Mouse (Mus musculus) megakaryocyte-erythroid progenitor cell, adult 5-6 weeks (primary cell): ENCODE results near the gene Vps29. TPM values are rescaled to one million over a fixed set of nuclear protein-coding genes. Genes with fewer than 3 reads are reported as not detected.

Experiments used
- ATAC-seq: replicated peaks from 2 replicates; pipeline ENCODE4 v1.8.0; 2016; ENCODE audit warnings: mild to moderate bottlenecking, inconsistent platforms; ENCODE audit not compliant: severe bottlenecking, poor library complexity, low FRiP score, low TSS enrichment
- total RNA-seq, 2 experiments: library from RNA; stranded (forward) in 1 of 2; stranded (reverse) in 1 of 2; fragments of 200-1000, 215-1000 nt in 1 of 2; fragments of >200 nt in 1 of 2; fragmentation: Nextera tagmentation in 1 of 2; gene quantifications; 2 replicates each; pipeline ENCODE4 v1.2.3; 2014 to 2017

Vps29 gene
- total RNA-seq, 2 experiments from 2014 or later: 45.5 to 86.2 TPM

DNA sequence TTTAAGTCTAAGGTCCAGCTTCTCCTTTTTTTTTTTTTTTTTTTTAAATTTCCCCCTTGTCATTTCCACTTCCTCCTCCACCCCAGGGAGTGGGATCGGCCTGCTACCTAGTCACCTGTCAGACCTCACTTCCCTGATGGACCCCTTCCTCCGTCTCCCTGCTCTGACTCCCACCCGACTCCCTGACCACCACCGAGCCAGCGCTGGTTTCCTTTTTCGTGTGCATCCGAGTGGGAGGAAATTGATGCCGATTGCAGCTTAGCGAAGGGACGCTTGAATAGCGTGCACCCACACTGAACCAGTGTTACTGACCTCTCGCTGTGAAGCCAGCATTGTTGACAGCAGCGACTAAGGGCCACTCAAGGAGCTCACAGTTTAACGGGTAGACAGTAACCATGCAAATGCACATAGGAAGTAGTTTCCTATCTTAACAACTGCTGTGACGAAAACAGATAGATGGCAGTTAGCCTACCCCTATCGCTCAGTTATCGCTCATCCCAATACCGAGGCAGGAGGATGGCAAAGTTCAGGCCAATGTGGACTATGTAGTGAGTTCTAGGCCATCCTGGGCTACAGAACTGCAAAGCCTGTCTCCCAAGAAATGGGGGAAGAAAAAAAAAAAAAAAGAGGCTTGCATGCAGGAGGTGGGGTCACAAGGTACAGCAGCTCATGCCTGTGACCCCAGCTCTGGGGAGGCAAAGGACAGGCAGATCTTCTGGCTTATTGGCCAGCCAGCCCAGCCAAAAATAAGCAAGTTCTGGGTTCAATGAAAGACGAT, 38.2 kb downstream of the Vps29 start:
- ATAC-seq: peak; percentile 39; the same call in 1 of the 2 replicates

DNA sequence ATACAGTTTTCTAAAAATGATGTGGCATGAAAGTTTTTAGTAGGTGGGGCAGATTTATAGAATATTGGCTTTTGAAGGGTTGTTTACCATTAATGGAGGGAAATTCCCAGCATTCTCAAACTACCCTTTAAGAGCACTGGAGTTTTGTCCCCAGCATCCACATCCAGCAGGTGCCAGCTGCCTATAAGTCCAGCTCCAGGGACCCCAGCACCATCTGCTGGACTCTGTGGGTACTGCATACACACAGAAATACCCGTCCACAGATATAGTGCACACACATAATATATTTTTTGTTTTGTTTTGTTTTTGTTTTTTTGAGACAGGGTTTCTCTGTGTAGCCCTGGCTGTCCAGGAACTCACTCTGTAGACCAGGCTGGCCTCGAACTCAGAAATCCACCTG, 39.7 kb downstream of the Vps29 start:
- peak; percentile 64 for ATAC-seq

- ATAC-seq: no peak
These were observed 42.6 kb downstream of the Vps29 start for GRCm38 (mm10) chr5:122396791-122397190.

DNA sequence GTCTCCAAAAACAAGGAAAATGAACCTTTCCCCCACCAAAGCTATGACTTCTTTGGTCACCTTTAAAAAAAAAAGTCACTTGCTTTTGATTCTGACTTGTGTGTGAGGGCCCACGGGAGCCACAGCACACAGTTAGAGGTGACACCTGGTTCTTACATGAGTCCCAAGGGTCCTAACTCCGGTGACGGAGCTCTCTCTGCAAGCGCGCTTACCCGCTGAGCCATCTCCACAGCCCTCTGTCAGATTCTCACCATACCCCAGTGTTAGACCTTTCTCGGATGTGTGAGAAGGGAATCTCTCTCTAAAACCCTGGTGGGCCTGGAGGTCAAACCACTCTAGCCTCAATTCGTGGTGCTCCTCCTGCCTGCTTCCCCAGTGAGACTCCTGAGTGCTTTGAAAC, 43.3 kb downstream of the Vps29 start:
- ATAC-seq: no peak

GRCm38 (mm10) chr5:122399871-122400270, 45.7 kb downstream of the Vps29 start:
- no peak for ATAC-seq

- ATAC-seq: no peak
These were observed 46.6 kb downstream of the Vps29 start for GRCm38 (mm10) chr5:122400628-122401302.

- ATAC-seq: peak; percentile 67
These were observed 47.1 kb downstream of the Vps29 start for GRCm38 (mm10) chr5:122401303-122401640.

DNA sequence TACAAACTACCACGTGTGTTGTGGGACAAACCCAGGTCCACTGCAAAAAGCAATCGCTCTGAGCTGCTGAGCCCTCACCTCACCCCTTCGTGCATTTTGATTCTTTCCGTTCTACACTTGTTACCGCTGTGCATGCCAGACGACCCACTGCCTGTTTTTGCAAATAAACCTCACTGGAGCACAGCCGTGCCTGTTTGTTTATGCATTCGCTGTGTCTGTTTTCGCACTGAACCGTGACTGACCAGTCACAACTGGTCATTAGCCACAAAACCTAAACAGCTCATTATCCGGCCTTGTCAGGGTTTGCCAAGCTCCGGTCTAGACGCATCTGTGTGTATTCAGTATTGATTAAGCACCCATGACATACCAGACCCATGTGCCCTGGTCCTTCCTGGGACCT, 48.0 kb downstream of the Vps29 start:
- ATAC-seq: no peak

DNA sequence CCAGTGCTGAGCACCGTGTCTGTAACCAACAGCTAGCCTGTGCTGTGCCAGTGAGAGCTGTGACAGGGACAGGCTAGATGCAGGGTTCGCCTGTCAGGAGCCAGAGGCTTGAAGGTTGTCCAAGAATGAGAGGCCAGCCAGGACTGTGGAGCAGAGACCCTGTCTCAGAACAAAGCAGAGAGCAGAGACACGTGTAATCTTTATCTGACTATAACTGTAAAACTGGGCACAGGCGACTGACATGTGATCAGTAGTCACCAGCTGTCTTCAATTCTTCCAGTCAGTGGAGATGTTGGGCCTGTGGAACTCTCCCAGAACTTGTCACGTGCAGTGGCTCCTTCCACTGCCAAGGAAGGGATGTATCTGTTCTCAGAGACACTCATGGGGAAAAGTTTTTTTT, 48.6 kb downstream of the Vps29 start:
- no peak for ATAC-seq

DNA sequence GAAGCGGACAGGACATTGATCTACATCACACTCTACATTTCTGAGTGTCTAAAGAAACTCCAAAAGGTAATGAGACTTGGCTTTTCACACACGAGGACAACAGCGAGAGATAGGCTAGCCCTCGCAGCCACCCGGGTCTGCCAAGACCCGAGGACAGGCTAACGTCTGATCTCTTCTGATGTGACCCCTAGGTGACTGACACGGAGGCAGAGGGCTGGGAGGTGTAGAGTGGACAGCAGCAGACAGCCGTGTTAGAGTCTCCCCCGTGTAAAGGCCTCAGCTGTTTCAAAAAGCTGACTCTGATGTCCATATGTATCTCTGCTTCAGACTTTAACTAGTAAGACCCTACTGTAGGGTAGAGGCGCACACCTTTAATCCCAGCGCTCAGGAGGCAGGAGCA, 49.2 kb downstream of the Vps29 start:
- ATAC-seq: no peak

DNA sequence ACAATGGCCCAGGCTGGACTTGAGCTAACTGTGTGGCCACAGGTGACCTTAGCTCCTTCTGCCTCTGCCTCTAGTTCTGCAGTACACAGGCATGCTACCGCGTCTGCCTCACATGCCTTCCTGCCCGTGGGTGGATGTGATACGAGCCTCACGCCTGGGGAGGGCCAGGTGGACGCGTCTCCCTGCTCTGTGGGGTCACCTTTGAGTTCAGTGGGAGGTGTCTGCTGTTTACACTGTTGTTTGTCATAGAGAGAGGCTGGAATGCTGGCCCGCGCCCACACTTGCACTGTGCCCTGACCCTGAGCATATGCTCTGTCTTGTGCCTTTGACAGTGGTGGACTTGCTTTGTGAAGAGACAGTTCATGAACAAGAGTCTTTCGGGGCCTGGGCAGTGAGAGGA, 51.4 kb downstream of the Vps29 start:
- 0 out of 2 replicates have a peak, but pooled peaks have one; percentile 12 for ATAC-seq

- no peak for ATAC-seq
These were observed 55.8 kb downstream of the Vps29 start for GRCm38 (mm10) chr5:122409692-122410645.

DNA sequence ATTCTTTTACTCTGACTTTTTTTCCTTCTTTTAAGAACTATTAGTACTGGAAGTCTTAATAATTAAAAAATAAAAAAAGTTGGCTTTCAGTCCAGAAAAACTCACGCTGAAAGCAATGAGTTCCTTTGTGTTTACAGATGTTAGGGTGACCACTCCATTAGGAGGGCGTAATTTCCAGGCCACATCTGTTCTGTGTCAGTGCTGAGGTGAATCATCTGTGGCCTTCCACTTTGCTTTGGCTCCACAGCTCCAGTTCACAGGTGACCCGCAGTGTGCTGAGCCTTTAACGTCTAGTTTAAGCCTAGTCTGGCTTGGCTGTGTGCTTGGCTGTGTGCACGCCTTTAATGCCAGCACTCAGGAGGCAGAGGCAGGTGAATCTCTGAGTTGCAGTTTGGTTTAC, 57.7 kb downstream of the Vps29 start:
- no peak for ATAC-seq

- ATAC-seq: no peak
These were observed 58.7 kb downstream of the Vps29 start for GRCm38 (mm10) chr5:122412826-122413225.

DNA sequence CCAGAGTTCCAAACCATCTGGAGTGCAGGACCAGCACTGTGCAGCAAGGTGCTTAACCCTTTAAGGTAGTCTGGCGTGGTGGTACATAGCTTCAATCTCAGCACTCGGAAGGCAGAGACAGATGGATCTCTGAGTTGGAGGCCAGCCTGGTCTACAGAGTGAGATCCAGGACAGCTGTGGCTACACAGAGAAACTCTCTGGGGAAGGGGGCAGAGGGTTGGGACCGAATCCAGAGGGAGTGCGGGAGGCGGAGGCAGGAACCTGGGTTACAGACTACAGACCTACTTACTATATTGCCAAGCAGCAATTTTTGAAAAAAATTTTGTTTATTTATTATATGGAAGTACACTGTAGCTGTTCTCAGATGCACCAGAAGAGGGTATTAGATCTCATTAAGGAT, 60.2 kb downstream of the Vps29 start:
- no peak for ATAC-seq

Other genes with a start within 250 kb of the Vps29 start
- 0.96 and 1.4 TPM in 2 replicates for gene Ccdc63, start 213.5 kb upstream of the Vps29 start, total RNA-seq (2014; fragmentation: Nextera tagmentation)
- not detected in 2 replicates for gene Ccdc63, start 213.5 kb upstream of the Vps29 start, total RNA-seq (2017)
- gene Ppp1cc, start 196.1 kb upstream of the Vps29 start, total RNA-seq (2014; fragmentation: Nextera tagmentation): 375 and 380 TPM in 2 replicates
- 229 and 230 TPM in 2 replicates for gene Ppp1cc, start 196.1 kb upstream of the Vps29 start, total RNA-seq (2017)
- 1.4 and 11.2 TPM in 2 replicates for gene Hvcn1, start 147.6 kb upstream of the Vps29 start, total RNA-seq (2014; fragmentation: Nextera tagmentation)
- gene Hvcn1, start 147.6 kb upstream of the Vps29 start, total RNA-seq (2017): 0.38 and 1.4 TPM in 2 replicates
- 7.6 and 10.4 TPM in 2 replicates for gene Tctn1, start 89.9 kb upstream of the Vps29 start, total RNA-seq (2014; fragmentation: Nextera tagmentation)
- gene Tctn1, start 89.9 kb upstream of the Vps29 start, total RNA-seq (2017): 2.5 and 4.2 TPM in 2 replicates
- 14.4 and 15.5 TPM in 2 replicates for gene Pptc7, start 70.0 kb upstream of the Vps29 start, total RNA-seq (2014; fragmentation: Nextera tagmentation)
- 10.4 and 11.3 TPM in 2 replicates for gene Pptc7, start 70.0 kb upstream of the Vps29 start, total RNA-seq (2017)
- 11.4 and 16.2 TPM in 2 replicates for gene Rad9b, start 136 bp upstream of the Vps29 start, total RNA-seq (2014; fragmentation: Nextera tagmentation)
- gene Rad9b, start 136 bp upstream of the Vps29 start, total RNA-seq (2017): 7.5 and 11.7 TPM in 2 replicates
- 61.2 and 93.3 TPM in 2 replicates for gene Gpn3, start 17.5 kb downstream of the Vps29 start, total RNA-seq (2014; fragmentation: Nextera tagmentation)
- 61.5 and 75.8 TPM in 2 replicates for gene Gpn3, start 17.5 kb downstream of the Vps29 start, total RNA-seq (2017)
- 33.8 and 37.3 TPM in 2 replicates for gene Fam216a, start 18.0 kb downstream of the Vps29 start, total RNA-seq (2014; fragmentation: Nextera tagmentation)
- gene Fam216a, start 18.0 kb downstream of the Vps29 start, total RNA-seq (2017): 61.3 and 67.8 TPM in 2 replicates
- gene Arpc3, start 37.5 kb downstream of the Vps29 start, total RNA-seq (2014; fragmentation: Nextera tagmentation): 195 and 370 TPM in 2 replicates
- 859 and 924 TPM in 2 replicates for gene Arpc3, start 37.5 kb downstream of the Vps29 start, total RNA-seq (2017)
- gene Anapc7, start 67.3 kb downstream of the Vps29 start, total RNA-seq (2014; fragmentation: Nextera tagmentation): 27.5 and 42.7 TPM in 2 replicates
- 24.3 and 35.3 TPM in 2 replicates for gene Anapc7, start 67.3 kb downstream of the Vps29 start, total RNA-seq (2017)
- gene Atp2a2, start 147.9 kb downstream of the Vps29 start, total RNA-seq (2014; fragmentation: Nextera tagmentation): 72.8 and 80.7 TPM in 2 replicates
- gene Atp2a2, start 147.9 kb downstream of the Vps29 start, total RNA-seq (2017): 100 and 106 TPM in 2 replicates